Mouse (Mus musculus) liver, postnatal 0 days (tissue): ENCODE data around the gene Pigh.

Source experiments
- CTCF ChIP-seq: sonication (generic); IDR thresholded peaks from 2 replicates; pipeline ENCODE4 v1.5.1; 2016; ENCODE audit warnings: antibody characterized with exemption, low read depth
- EP300 ChIP-seq: IDR thresholded peaks from 2 replicates; pipeline ENCODE4 v1.6.1; 2016; ENCODE audit warnings: antibody characterized with exemption, low read depth, mild to moderate bottlenecking

DNA sequence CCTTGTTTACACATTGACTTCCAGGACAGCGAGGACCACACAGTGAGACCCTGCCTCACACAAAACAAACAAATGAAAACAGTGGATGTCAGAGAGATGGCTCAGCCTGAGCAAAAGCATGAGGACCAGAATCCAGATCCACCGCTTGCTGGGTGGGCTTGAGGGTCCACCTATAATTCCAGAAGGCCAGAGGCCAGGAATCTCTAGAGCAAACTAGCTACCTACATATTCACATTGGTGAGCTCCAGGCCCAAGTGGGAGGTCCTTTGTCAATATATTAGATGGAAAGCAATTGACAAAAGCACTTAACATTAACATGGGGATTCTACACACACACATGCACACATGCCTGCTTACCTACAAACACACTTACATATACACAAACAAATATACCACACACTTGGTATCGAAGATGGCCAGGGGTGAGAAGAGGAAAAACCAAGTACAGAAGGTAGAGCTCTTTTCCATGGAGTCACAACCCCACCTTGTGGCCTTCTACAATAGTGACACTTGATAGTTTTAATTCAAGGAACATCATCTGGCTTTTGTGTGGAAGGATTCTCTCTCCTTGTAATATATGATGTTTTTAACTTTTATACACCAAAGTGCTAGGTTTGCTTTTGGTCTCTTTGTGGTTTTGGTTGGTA, 7.8 kb upstream of the Pigh start:
- TF ChIP-seq CTCF = peak; percentile 79
- no peak for TF ChIP-seq EP300
